Mouse (Mus musculus) A20 (cell line): ENCODE measurements around the gene Ndufaf8.

ENCODE experiments used
- DNase-seq: peaks from one replicate; pipeline ENCODE4 v3.0.0-alpha.2; 2011; ENCODE audit warnings: low read depth, low spot score

The Ndufaf8 gene

GRCm38 (mm10) chr11:120134148-120134547 lies 35.4 kb downstream of the Ndufaf8 start:
- no peak for DNase-seq

- DNase-seq, result no peak
Observed at GRCm38 (mm10) chr11:120134847-120135530, 36.3 kb downstream of the Ndufaf8 start.

- DNase-seq, result no peak
Observed at GRCm38 (mm10) chr11:120136195-120136594, 37.5 kb downstream of the Ndufaf8 start.

DNA sequence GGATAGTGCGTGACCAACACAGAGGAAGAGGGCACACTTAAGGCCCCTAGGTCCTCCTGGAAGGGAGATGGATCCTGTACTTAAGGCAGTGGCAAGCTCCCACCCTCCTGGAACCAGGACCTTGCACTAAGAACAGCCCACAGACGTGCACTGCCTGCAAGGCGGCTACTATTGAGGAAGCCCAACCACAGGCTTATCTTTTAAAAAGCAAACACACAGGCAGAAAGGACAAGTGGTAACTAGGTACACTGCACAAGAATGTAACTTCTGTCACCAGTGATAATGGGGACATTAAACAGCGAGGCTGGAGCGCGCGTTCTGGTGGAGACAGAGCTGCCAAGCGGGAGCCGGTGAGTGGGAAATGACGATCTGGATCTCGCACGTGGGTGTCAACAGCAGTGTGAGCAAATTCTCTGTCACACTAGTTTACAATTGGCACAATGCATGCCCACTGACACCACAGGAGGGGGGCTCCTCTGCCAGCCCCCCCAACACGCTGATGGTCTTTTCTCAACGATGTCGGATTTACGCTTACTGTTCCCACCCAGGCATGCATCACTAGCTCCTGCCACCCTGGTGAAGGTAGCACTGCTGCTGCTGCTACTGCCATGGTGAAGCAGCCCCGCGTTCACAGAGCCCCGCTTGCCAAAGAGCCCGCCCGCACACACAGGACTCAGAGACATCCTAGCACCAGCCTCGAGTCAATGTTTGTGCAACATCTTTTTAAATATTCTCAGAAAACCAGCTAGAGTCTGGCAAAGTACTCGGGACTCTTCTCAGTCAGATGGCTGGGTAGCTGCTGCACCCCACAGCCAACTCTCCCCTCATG lies 38.3 kb downstream of the Ndufaf8 start:
- DNase-seq, result no peak

DNA sequence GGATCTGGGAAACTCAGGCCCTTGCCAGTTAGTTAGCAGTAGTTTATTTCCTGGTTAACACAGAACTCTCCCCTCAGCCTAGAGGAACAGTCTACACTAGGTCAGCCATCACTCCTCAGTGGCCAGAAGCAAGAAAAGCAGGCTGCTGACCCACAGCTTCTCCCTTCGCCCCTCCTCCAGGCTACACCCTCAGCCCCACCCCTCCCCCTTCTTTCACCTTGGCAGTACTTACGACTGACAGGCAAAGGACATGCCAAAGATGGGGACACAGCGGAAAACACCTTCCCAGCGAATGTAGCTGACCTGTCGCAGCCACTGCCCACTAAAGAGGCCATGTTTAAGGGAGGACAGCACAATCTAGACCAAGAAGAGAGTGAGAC lies 38.9 kb downstream of the Ndufaf8 start:
- no peak for DNase-seq

DNA sequence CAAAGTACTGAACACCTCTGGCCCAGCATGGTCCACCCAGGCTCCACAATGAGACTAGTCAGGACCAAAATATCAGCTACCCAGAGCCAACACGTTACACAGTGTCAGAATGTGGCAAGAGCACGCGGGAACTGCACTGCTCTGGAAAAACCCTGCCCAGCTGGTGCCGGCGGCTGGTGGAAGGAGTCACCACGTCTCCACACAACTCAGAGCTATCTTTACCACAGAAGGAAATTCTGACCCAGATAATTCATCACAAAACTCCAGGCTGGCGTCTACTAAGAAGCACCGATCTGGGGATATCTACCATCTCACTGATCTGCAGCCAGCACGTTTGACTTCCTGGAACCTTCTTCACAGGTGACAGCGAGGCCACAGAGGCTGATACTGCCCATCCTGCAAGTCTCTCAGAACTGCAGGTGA lies 40.6 kb downstream of the Ndufaf8 start:
- no peak for DNase-seq

- no peak for DNase-seq
Observed at GRCm38 (mm10) chr11:120140255-120140654, 41.5 kb downstream of the Ndufaf8 start.

DNA sequence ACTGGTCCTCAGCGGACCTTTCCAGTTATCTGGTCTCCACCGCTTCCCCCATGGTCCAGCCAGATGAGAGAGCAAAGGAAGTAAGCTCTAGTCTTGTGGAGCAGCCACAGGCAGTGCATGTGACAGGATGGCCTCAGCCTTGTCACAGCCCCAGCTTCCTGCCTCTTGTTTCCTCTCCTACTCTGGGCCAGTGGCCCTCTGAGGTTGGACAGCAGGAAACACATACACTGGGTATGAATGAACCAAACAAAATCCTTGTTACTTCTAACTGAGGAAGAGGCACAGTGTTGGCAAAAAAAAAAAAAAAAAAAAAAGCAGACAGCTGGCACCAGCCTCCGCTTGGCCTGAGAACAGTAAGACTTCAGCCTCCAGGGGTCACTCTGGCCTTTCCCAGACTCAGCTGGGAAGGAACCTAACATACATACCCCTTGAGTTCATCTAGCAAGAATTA lies 43.9 kb downstream of the Ndufaf8 start:
- DNase-seq, result no peak

- DNase-seq, result no peak
Observed at GRCm38 (mm10) chr11:120143708-120144497, 45.2 kb downstream of the Ndufaf8 start.

DNA sequence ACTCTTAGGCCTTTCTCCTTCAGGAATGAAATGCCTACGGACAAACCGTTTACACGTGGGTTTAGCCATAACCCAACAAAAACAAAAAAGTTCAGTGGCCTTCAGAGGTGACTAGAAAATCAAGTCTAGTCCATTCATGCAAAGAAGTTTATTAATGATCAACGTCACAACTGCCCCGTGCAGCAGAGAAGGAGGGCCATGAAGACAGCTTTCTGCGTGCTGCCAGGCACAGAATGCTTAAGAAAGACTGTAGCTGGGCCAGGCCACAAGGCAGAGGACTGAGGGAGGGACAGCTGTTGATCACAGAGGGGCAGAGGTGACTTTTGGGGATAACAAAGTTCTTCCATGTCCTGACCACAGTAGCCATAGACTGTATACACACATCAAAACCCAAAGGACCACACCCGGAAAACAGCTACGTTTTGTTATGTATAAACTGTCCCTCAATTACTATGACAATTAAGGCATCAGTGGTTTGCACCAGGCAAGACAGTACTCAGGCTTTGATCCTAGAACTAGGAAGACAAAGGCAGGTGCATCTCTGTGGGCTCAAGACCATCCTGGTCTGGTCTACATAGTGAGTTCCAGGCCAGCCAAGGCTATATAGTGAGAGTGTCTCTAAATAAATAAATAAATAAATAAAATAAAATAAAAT lies 49.6 kb downstream of the Ndufaf8 start:
- DNase-seq, result no peak

GRCm38 (mm10) chr11:120149510-120150200 lies 50.9 kb downstream of the Ndufaf8 start:
- peak; percentile 51 for DNase-seq
